Mouse (Mus musculus) cerebellum, postnatal 14 days (tissue): ENCODE data around the gene Olfr1348.
"Not testable (repeated sequence)": the region's sequence is repeated elsewhere in the genome, so short reads cannot be mapped to it uniquely, and the experiment has no call there.

Source experiments
- DNase-seq, 2 experiments: peaks; one replicate each; pipeline ENCODE4 v3.0.0; 2021; ENCODE audit warnings: mixed read lengths in 2 of 2

The Olfr1348 gene

DNA sequence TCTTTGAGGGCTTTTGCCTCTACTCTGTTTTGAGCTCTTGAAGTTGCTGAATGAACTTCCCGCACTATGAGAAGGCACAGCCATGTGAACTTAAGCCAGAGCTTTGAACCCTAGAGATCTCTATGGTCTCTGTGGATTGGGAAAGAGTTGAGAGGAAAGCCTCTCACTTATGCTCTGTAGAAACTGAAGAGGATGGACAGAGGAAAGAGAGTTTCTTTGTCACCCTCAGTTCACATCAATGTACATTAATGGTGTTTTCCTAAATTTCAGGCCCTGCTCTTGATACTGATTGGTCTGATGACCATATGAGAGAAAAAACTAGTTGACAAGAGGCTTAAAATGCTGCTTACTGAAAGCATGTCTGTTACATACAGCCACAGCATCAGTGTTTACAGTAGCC, at the start of gene Olfr1348:
Gene Olfr1348 (minus strand): TSS at position 101 of the 400 bp plus-strand sequence.
- DNase-seq: no peak

- DNase-seq: peak; percentile 6 to 47
These were observed 17.6 kb upstream of the Olfr1348 start for GRCm38 (mm10) chr7:6526141-6526540.

DNA sequence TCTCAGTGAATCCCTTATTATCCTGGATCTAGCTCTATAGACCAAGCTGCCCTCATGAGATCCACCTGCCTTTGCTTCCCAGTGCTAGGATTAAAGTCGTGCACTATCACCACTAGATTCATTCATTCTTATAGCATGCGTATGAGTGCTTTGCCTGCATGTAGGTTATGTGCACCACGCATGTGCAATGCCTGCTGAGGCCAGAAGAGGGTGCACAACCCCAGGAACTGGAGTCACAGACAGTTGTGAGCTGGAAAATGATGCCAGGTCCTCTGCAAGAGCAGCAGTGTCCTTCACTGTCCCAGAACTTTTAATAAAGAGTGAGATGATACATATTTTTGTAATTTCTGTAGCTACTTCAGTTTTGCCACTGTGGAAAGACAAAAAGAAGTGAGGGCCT, 16.5 kb upstream of the Olfr1348 start:
- DNase-seq: peak in 1 of 2 experiments; percentile 4

- no peak for DNase-seq
These were observed 14.3 kb upstream of the Olfr1348 start, which contains the start of gene Olfr1349 for GRCm38 (mm10) chr7:6522850-6523249. Gene Olfr1349 (minus strand): TSS chr7:6522950.

GRCm38 (mm10) chr7:6521666-6522065, 13.1 kb upstream of the Olfr1348 start:
- no peak for DNase-seq

- no peak for DNase-seq
These were observed 8.9 kb downstream of the Olfr1348 start, which contains the start of gene Olfr1347 for GRCm38 (mm10) chr7:6499655-6500054. Gene Olfr1347 (minus strand): TSS chr7:6499755.

DNA sequence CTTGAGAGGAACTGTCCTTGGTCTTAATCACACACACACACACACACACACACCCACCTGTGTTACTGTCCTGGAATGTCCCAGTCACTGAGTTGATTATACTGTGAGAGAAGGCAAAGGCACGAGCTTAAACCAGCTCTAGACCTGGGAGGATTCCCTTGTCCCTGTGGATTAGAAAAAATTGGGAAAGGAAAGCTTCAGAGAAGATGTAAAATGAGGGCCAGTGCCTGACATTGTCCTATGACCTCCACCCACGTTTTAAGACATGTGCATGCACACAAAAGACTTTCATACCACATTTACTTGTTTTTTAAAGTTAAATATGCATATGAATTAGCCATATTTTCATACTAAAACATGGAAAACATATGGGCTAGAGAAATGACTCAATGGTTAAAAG, 21.7 kb downstream of the Olfr1348 start, which contains the start of gene Olfr5:
Gene Olfr5 (minus strand): TSS at position 101 of the 400 bp plus-strand sequence.
- DNase-seq: no peak

DNA sequence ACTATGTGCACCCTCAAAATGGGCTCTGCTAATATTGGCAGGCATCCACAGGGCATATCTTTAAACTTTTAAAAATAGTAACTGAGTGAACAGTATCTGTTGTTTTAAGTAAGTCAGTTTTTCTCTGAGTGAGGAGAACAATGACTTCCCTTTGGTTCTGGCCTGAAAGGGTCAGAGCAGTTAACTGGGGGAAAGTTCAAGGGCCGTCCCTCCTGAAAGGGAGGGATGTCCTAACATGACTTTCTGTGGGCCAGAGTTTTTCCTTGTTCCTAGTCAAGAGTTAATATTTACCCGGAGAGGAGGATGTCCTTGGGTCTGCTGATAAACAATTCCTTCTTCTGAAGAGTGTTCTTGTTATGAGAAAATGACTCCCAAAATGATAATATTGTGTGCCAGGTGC, 30.9 kb downstream of the Olfr1348 start:
- DNase-seq: not testable (repeated sequence)

- DNase-seq: no peak
These were observed 41.6 kb downstream of the Olfr1348 start, which contains the start of gene Olfr1346 for GRCm38 (mm10) chr7:6466951-6467350. Gene Olfr1346 (plus strand): TSS chr7:6467101.

- no peak for DNase-seq
These were observed 52.1 kb downstream of the Olfr1348 start for GRCm38 (mm10) chr7:6456399-6456798.

- no peak for DNase-seq
These were observed 52.7 kb downstream of the Olfr1348 start, which contains the start of gene Olfr1336 for GRCm38 (mm10) chr7:6455868-6456267. Gene Olfr1336 (plus strand): TSS chr7:6456168.
